Mouse (Mus musculus): ENCODE results near the gene Cnga3. TPM values are rescaled to one million over a fixed set of nuclear protein-coding genes. Genes with fewer than 3 reads are reported as not detected.

Cnga3 gene
- 0.12 and 0.21 TPM in 2 replicates for polyA plus RNA-seq (2015; fragmentation: Nextera tagmentation; extraction: Ambion mirVana)

- H3K4me2 ChIP-seq (ENCODE audit: low read depth, low read length), result no peak within 1 kb of the TSS
- no peaks in the 10 kb centered on the region for H3K36me3 ChIP-seq (ENCODE audit: control insufficient read depth, insufficient read depth, low read length)
- H3K9ac ChIP-seq (ENCODE audit: low read depth, low read length), result no peak within 1 kb of the TSS
- no peak for ATAC-seq
- no peaks in the 10 kb centered on the region for H3K4me1 ChIP-seq (ENCODE audit: control insufficient read depth, insufficient read depth, low read length)
- H3K27me3 ChIP-seq (replicated peaks; ENCODE audit: control insufficient read depth, insufficient read depth, low read length), result no peaks in the 10 kb centered on the region
- H3K27ac ChIP-seq (ENCODE audit: low read length), result no peak within 1 kb of the TSS
- no peak within 1 kb of the TSS for H3K4me3 ChIP-seq (ENCODE audit: low read length)
- no peaks in the 10 kb centered on the region for H3K9me3 ChIP-seq (ENCODE audit: control insufficient read depth, low read length)
- WGBS, result 32% methylated on average over 1 of the region's 1 CpGs
These were observed at the start of gene Cnga3 for GRCm38 (mm10) chr1:37214144-37214543. Gene Cnga3 (plus strand): TSS chr1:37214434.

DNA sequence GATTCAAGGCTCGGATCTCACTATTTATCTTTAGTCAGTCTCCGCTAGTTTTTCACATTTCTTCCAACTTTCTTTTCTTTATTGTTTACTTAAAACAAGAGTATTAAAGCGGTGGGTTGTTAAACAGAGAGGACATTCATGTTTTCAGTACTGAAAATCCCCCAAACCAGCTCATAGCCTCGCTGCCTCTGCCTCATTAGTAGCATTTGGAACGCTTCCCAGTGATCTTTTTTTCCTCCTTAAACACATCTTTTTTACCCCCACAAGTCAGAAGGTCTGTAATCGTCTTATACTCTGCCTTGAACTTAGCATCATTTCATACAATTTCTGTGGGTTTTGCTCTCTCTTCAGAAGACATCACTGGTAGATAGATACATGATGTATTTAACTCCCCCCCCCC, 48.2 kb upstream of the Cnga3 start:
- H3K27ac ChIP-seq (ENCODE audit: low read length), result no peak overlapping the region
- no peak overlapping the region for H3K4me3 ChIP-seq (ENCODE audit: low read length)
- no peak overlapping the region for H3K4me2 ChIP-seq (ENCODE audit: low read depth, low read length)
- WGBS, result 42% methylated on average over 6 of the region's 6 CpGs
- no peaks in the 10 kb centered on the region for H3K9me3 ChIP-seq (ENCODE audit: control insufficient read depth, low read length)
- no peak for ATAC-seq
- H3K36me3 ChIP-seq (ENCODE audit: control insufficient read depth, insufficient read depth, low read length), result no peaks in the 10 kb centered on the region
- H3K9ac ChIP-seq (ENCODE audit: low read depth, low read length), result no peak overlapping the region
- H3K4me1 ChIP-seq (ENCODE audit: control insufficient read depth, insufficient read depth, low read length), result no peaks in the 10 kb centered on the region
- H3K27me3 ChIP-seq (replicated peaks; ENCODE audit: control insufficient read depth, insufficient read depth, low read length), result no peaks in the 10 kb centered on the region

GRCm38 (mm10) chr1:37167918-37168317, 46.3 kb upstream of the Cnga3 start:
- no peak overlapping the region for H3K4me3 ChIP-seq (ENCODE audit: low read length)
- H3K4me1 ChIP-seq (ENCODE audit: control insufficient read depth, insufficient read depth, low read length), result no peaks in the 10 kb centered on the region
- 81% methylated on average over 7 of the region's 7 CpGs for WGBS
- no peak overlapping the region for H3K4me2 ChIP-seq (ENCODE audit: low read depth, low read length)
- no peak for ATAC-seq
- no peaks in the 10 kb centered on the region for H3K27me3 ChIP-seq (replicated peaks; ENCODE audit: control insufficient read depth, insufficient read depth, low read length)
- H3K9me3 ChIP-seq (ENCODE audit: control insufficient read depth, low read length), result no peaks in the 10 kb centered on the region
- H3K27ac ChIP-seq (ENCODE audit: low read length), result no peak overlapping the region
- no peaks in the 10 kb centered on the region for H3K36me3 ChIP-seq (ENCODE audit: control insufficient read depth, insufficient read depth, low read length)
- H3K9ac ChIP-seq (ENCODE audit: low read depth, low read length), result no peak overlapping the region

DNA sequence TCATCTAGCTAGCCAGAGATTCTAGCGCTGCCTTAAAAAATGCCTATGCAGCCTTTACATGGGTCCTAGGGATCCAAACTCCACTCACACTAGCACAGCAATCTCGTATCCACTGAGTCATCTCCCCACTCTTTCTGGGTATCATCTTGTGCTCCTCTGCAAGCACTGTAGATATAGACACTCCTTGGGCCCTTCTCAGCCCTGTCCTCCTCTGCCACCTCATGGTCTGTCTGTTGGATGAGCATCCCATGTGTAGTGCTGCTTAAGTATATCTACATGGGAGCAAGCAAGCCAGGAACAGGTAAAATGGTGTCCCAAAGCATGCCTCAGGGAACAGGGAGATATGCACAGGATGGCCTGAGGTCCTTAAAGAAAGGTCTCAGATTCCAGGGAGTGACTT, 36.4 kb upstream of the Cnga3 start:
- ATAC-seq, result no peak
- Histone ChIP-seq H3K9me3 (ENCODE audit: control insufficient read depth, low read length) (no peaks in the 10 kb centered on the region), H3K4me1 (ENCODE audit: control insufficient read depth, insufficient read depth, low read length) (no peaks in the 10 kb centered on the region), H3K27me3 (replicated peaks; ENCODE audit: control insufficient read depth, insufficient read depth, low read length) (no peaks in the 10 kb centered on the region), H3K36me3 (ENCODE audit: control insufficient read depth, insufficient read depth, low read length) (no peaks in the 10 kb centered on the region), H3K9ac (ENCODE audit: low read depth, low read length) (no peak overlapping the region), H3K27ac (ENCODE audit: low read length) (no peak overlapping the region), H3K4me3 (ENCODE audit: low read length) (no peak overlapping the region), H3K4me2 (ENCODE audit: low read depth, low read length) (no peak overlapping the region)
- WGBS, result 84% methylated on average over 2 of the region's 2 CpGs

GRCm38 (mm10) chr1:37179852-37180251, 34.4 kb upstream of the Cnga3 start:
- H3K4me2 ChIP-seq (ENCODE audit: low read depth, low read length), result no peak overlapping the region
- H3K9ac ChIP-seq (ENCODE audit: low read depth, low read length), result no peak overlapping the region
- no peak for ATAC-seq
- H3K27me3 ChIP-seq (replicated peaks; ENCODE audit: control insufficient read depth, insufficient read depth, low read length), result no peaks in the 10 kb centered on the region
- no peaks in the 10 kb centered on the region for H3K4me1 ChIP-seq (ENCODE audit: control insufficient read depth, insufficient read depth, low read length)
- WGBS, result 74% methylated on average over 5 of the region's 5 CpGs
- H3K4me3 ChIP-seq (ENCODE audit: low read length), result no peak overlapping the region
- no peaks in the 10 kb centered on the region for H3K9me3 ChIP-seq (ENCODE audit: control insufficient read depth, low read length)
- no peak overlapping the region for H3K27ac ChIP-seq (ENCODE audit: low read length)
- H3K36me3 ChIP-seq (ENCODE audit: control insufficient read depth, insufficient read depth, low read length), result no peaks in the 10 kb centered on the region

DNA sequence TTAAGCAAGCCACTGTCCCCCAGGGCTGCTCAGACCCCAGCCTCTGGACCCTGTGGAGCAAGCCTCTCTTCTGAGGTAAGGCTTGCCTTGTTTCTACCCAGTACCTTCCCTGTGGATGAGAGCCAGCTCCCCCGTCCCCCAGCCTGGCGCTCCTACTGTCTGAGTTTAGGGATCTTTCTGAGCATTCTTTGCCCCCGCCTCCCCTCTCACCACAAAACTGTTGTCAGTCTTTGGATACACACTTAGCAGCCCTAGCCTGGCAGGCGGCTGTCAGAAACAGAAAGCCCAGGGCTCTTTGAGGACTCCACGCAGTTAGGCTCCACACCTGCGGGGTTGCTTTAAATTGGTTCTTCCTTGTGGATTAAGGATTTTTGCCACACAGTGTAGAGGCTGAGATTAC, 27.2 kb upstream of the Cnga3 start:
- Histone ChIP-seq H3K4me3 (ENCODE audit: low read length) (no peak overlapping the region), H3K4me1 (ENCODE audit: control insufficient read depth, insufficient read depth, low read length) (no peaks in the 10 kb centered on the region), H3K27ac (ENCODE audit: low read length) (no peak overlapping the region), H3K9me3 (ENCODE audit: control insufficient read depth, low read length) (no peaks in the 10 kb centered on the region), H3K27me3 (replicated peaks; ENCODE audit: control insufficient read depth, insufficient read depth, low read length) (no peaks in the 10 kb centered on the region), H3K4me2 (ENCODE audit: low read depth, low read length) (no peak overlapping the region), H3K9ac (ENCODE audit: low read depth, low read length) (no peak overlapping the region), H3K36me3 (ENCODE audit: control insufficient read depth, insufficient read depth, low read length) (no peaks in the 10 kb centered on the region)
- WGBS, result 81% methylated on average over 6 of the region's 6 CpGs
- no peak for ATAC-seq

DNA sequence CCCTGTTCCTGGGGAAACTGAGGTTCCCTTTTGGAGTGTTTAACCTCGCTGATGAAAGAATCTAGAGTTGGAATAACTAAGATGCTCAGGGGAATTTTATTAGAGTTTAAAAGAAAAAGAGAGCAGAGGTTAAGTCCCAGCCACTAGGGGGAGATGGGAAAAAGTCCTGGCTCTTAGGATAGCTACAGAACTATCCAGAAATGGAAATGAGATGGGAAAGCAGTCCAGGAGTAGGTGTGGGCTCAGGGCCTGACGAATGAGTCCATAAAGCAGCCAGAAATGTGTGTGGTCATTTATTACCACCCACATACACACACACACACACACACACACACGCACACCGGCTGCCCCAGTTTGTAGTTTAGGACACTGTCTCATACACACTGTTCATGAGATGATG, 19.6 kb upstream of the Cnga3 start:
- Histone ChIP-seq H3K27me3 (replicated peaks; ENCODE audit: control insufficient read depth, insufficient read depth, low read length) (no peaks in the 10 kb centered on the region), H3K4me2 (ENCODE audit: low read depth, low read length) (no peak overlapping the region), H3K9ac (ENCODE audit: low read depth, low read length) (no peak overlapping the region), H3K36me3 (ENCODE audit: control insufficient read depth, insufficient read depth, low read length) (no peaks in the 10 kb centered on the region), H3K4me1 (ENCODE audit: control insufficient read depth, insufficient read depth, low read length) (no peaks in the 10 kb centered on the region), H3K27ac (ENCODE audit: low read length) (no peak overlapping the region), H3K4me3 (ENCODE audit: low read length) (no peak overlapping the region), H3K9me3 (ENCODE audit: control insufficient read depth, low read length) (no peaks in the 10 kb centered on the region)
- ATAC-seq, result no peak
- WGBS, result 52% methylated on average over 4 of the region's 4 CpGs

DNA sequence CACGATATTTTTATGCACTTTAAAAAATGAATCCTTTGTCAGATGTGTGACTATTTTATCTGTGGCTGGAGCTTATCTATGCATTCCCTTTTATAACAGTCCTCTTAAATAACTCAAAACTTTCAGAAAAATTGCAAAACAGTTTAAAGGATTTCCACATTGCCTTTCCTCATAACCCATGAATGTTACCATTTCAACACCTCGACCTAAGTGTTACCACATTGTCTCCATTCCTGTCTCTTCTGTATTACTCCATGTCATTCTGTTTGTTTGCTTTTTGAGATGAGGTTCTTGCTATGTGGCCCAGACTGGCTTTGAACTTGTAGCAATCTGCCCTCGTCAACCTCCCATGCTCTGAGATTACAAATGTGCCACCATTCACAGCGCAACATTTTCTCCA, 12.8 kb upstream of the Cnga3 start:
- 80% methylated on average over 4 of the region's 4 CpGs for WGBS

DNA sequence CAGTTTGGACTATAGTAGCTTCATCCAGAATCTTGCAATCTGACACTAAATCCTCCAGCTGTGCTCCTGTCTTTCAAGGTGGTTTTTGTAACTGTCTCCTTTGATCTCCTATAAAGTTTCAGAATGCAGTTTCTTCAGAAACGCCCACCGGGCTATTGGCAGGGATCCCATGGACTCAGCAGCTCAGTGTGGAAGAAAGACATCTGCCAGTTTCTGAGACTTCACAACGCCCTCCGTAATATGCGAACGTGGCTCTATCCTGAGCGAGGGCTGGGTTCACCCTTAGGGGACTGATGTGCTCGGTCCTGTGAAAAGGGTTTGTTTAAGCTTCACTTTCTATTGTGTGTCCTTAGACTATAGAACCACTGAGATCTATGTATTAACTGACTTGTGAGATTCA, 6.5 kb upstream of the Cnga3 start:
- Histone ChIP-seq H3K4me3 (ENCODE audit: low read length) (no peak overlapping the region), H3K4me1 (ENCODE audit: control insufficient read depth, insufficient read depth, low read length) (no peaks in the 10 kb centered on the region), H3K27me3 (replicated peaks; ENCODE audit: control insufficient read depth, insufficient read depth, low read length) (no peaks in the 10 kb centered on the region), H3K9me3 (ENCODE audit: control insufficient read depth, low read length) (no peaks in the 10 kb centered on the region), H3K9ac (ENCODE audit: low read depth, low read length) (no peak overlapping the region), H3K36me3 (ENCODE audit: control insufficient read depth, insufficient read depth, low read length) (no peaks in the 10 kb centered on the region), H3K27ac (ENCODE audit: low read length) (no peak overlapping the region), H3K4me2 (ENCODE audit: low read depth, low read length) (no peak overlapping the region)
- WGBS, result 65% methylated on average over 8 of the region's 8 CpGs
- no peak for ATAC-seq

More for the DNA sequence above, 12.8 kb upstream of the Cnga3 start:
- Histone ChIP-seq H3K27me3 (replicated peaks; ENCODE audit: control insufficient read depth, insufficient read depth, low read length) (no peaks in the 10 kb centered on the region), H3K9ac (ENCODE audit: low read depth, low read length) (no peak overlapping the region), H3K9me3 (ENCODE audit: control insufficient read depth, low read length) (no peaks in the 10 kb centered on the region), H3K4me3 (ENCODE audit: low read length) (no peak overlapping the region), H3K4me1 (ENCODE audit: control insufficient read depth, insufficient read depth, low read length) (no peaks in the 10 kb centered on the region), H3K27ac (ENCODE audit: low read length) (no peak overlapping the region), H3K36me3 (ENCODE audit: control insufficient read depth, insufficient read depth, low read length) (no peaks in the 10 kb centered on the region), H3K4me2 (ENCODE audit: low read depth, low read length) (no peak overlapping the region)
- no peak for ATAC-seq

GRCm38 (mm10) chr1:37212375-37212774, 1.9 kb upstream of the Cnga3 start:
- Histone ChIP-seq H3K4me2 (ENCODE audit: low read depth, low read length) (no peak overlapping the region), H3K4me3 (ENCODE audit: low read length) (no peak overlapping the region), H3K9me3 (ENCODE audit: control insufficient read depth, low read length) (no peaks in the 10 kb centered on the region), H3K27ac (ENCODE audit: low read length) (no peak overlapping the region), H3K36me3 (ENCODE audit: control insufficient read depth, insufficient read depth, low read length) (no peaks in the 10 kb centered on the region), H3K4me1 (ENCODE audit: control insufficient read depth, insufficient read depth, low read length) (no peaks in the 10 kb centered on the region), H3K9ac (ENCODE audit: low read depth, low read length) (no peak overlapping the region), H3K27me3 (replicated peaks; ENCODE audit: control insufficient read depth, insufficient read depth, low read length) (no peaks in the 10 kb centered on the region)
- ATAC-seq, result no peak
- WGBS, result 89% methylated on average over 9 of the region's 9 CpGs
